ENCODE assay signal across 31 mouse cellular contexts in genomic region chr2:180063338-180064131, GRCm38 (mm10). TPM values are rescaled to one million over a fixed set of nuclear protein-coding genes. Genes with fewer than 3 reads are reported as not detected.
"Had no signal": no experiment of that assay in that cellular context is flagged by ENCODE, and none has a peak within 500 bp of the region (broad histone marks: within the 10 kb centered on the region; RNA-seq: fewer than 3 reads in every experiment).

No protein-coding gene starts in this region.

- H3K4me3 ChIP-seq: embryonic facial prominence, embryonic 10.5 days; embryonic facial prominence, embryonic 12.5 days; embryonic facial prominence, embryonic 13.5 days; embryonic facial prominence, embryonic 15.5 days; erythroblast, embryonic 14.5 days; forebrain, embryonic 10.5 days; forebrain, embryonic 12.5 days; forebrain, embryonic 13.5 days; gastrocnemius, adult 2 months; heart, adult 2 months had no signal

- H3K4me2 ChIP-seq: embryonic facial prominence, embryonic 12.5 days; embryonic facial prominence, embryonic 13.5 days; embryonic facial prominence, embryonic 15.5 days; forebrain, embryonic 12.5 days; forebrain, embryonic 13.5 days had no signal

- H3K27me3 ChIP-seq: embryonic facial prominence, embryonic 12.5 days; embryonic facial prominence, embryonic 13.5 days; embryonic facial prominence, embryonic 15.5 days; forebrain, embryonic 12.5 days; forebrain, embryonic 13.5 days had no signal

- H3K27ac ChIP-seq: embryonic facial prominence, embryonic 10.5 days; embryonic facial prominence, embryonic 12.5 days; embryonic facial prominence, embryonic 13.5 days; embryonic facial prominence, embryonic 15.5 days; forebrain, embryonic 10.5 days; forebrain, embryonic 12.5 days; forebrain, embryonic 13.5 days; gastrocnemius, adult 2 months; heart, adult 2 months had no signal

- DNase-seq: cerebellum, adult 18-20 months; cerebellum, adult 2 months; cerebellum, adult 8-10 months; cerebellum, adult 9-10 months; cerebellum, adult 9-11 months; cerebellum, postnatal 10 days; cerebellum, postnatal 14 days; cerebellum, postnatal 25 days; cerebellum, postnatal 36 days; embryo, embryonic 11 days; forebrain, postnatal 0 days; gastrocnemius, adult 2 months; gastrocnemius, postnatal 10 days; gastrocnemius, postnatal 14 days; gastrocnemius, postnatal 25 days; gastrocnemius, postnatal 36 days had no signal

- H3K4me1 ChIP-seq: embryonic facial prominence, embryonic 10.5 days; embryonic facial prominence, embryonic 12.5 days; embryonic facial prominence, embryonic 13.5 days; embryonic facial prominence, embryonic 15.5 days; forebrain, embryonic 10.5 days; forebrain, embryonic 12.5 days; forebrain, embryonic 13.5 days had no signal

- ATAC-seq: forebrain, embryonic 13.5 days; forebrain, embryonic 14.5 days; forebrain, embryonic 16.5 days; forebrain, postnatal 0 days had no signal

- H3K9me3 ChIP-seq: embryonic facial prominence, embryonic 12.5 days; embryonic facial prominence, embryonic 13.5 days; embryonic facial prominence, embryonic 15.5 days; forebrain, embryonic 12.5 days; forebrain, embryonic 13.5 days had no signal

- H3K9ac ChIP-seq: embryonic facial prominence, embryonic 12.5 days; embryonic facial prominence, embryonic 13.5 days; embryonic facial prominence, embryonic 15.5 days; forebrain, embryonic 12.5 days; forebrain, embryonic 13.5 days; forebrain, postnatal 0 days had no signal

RNA-seq across cellular contexts. Expression of gene Hrh3, which starts 40.8 kb away (rescaled TPM):
- total RNA-seq: common myeloid progenitor, adult 5-6 weeks; gastrocnemius, adult 18-20 months; gastrocnemius, adult 2 months; gastrocnemius, adult 8-10 months; gastrocnemius, postnatal 25 days; gastrocnemius, postnatal 36 days; granulocyte monocyte progenitor cell, adult 5-6 weeks had no signal
- polyA plus RNA-seq: erythroblast, embryonic 14.5 days had no signal
